Mouse (Mus musculus) small intestine, adult 2 months (tissue): Measurements from ENCODE around the gene Fdxacb1.

Experiments used
- CTCF ChIP-seq: fragments of 200-500 bp; IDR thresholded peaks from 2 replicates; pipeline ENCODE4 v1.5.1; 2012; ENCODE audit warnings: low read depth, mild to moderate bottlenecking, control low read depth, inconsistent platforms, low read length, moderate library complexity, mixed read lengths; ENCODE audit not compliant: insufficient replicate concordance, insufficient read length; ENCODE audit errors: extremely low read depth
- POLR2A ChIP-seq: fragments of 200-500 bp; IDR thresholded peaks from 2 replicates; pipeline ENCODE4 v1.6.1; 2012; ENCODE audit warnings: low read depth, mild to moderate bottlenecking, control low read depth, inconsistent platforms, low read length, moderate library complexity

GRCm38 (mm10) chr9:50803055-50803671 is 35.1 kb downstream of the Fdxacb1 start:
- TF ChIP-seq POLR2A = no peak
- TF ChIP-seq CTCF = no peak
